In genomic region chr4:134480864-134481263, GRCm38 (mm10) we compare ENCODE assay signal across 9 mouse cellular contexts. TPM values are rescaled to one million over a fixed set of nuclear protein-coding genes. Genes with fewer than 3 reads are reported as not detected.
DNase-seq lines count a peak whose midpoint lies in the region; ATAC-seq and TF ChIP-seq lines count a peak whose summit lies in the region.
"Had no signal": no experiment of that assay in that cellular context is flagged by ENCODE, and none has a peak within 500 bp of the region (broad histone marks: within the 10 kb centered on the region; RNA-seq: fewer than 3 reads in every experiment).

No protein-coding gene starts in this region.

- WGBS in forebrain, embryonic 10.5 days: 26% methylated on average over 6 of the region's 6 CpGs
- 21% methylated on average over 6 of the region's 6 CpGs for WGBS in forebrain, embryonic 12.5 days
- 7% methylated on average over 6 of the region's 6 CpGs for WGBS in lung, postnatal 0 days
- 21% methylated on average over 6 of the region's 6 CpGs for WGBS in small intestine, adult 2 months

- DNase-seq in forebrain, embryonic 10.5 days (ENCODE audit: extremely low spot score, low spot score): peak; percentile 76
- DNase-seq in G1E (ENCODE audit: low spot score): peak; percentile 41
- DNase-seq in cerebellum, adult 8-10 months: peak; percentile 79
- peak; percentile 80 for DNase-seq in gastrocnemius, postnatal 10 days
- DNase-seq in kidney, postnatal 25 days: peak; percentile 86 to 87
- DNase-seq in lung, postnatal 0 days (ENCODE audit: low spot score): peak; percentile 94

- H3K4me2 ChIP-seq in forebrain, embryonic 12.5 days: no peak overlapping the region
- H3K4me2 ChIP-seq in lung, postnatal 0 days (replicated peaks; ENCODE audit: low read depth, low read length): no peak overlapping the region
- H3K4me2 ChIP-seq: limb, embryonic 12.5 days had no signal

- TF ChIP-seq EP300 in lung, postnatal 0 days (IDR thresholded peaks at IDR 0.05): peak; percentile 91

- H3K9ac ChIP-seq in forebrain, embryonic 12.5 days: no peak overlapping the region
- H3K9ac ChIP-seq in lung, postnatal 0 days (replicated peaks; ENCODE audit: low read depth): no peak overlapping the region
- H3K9ac ChIP-seq: limb, embryonic 12.5 days had no signal

- no peaks in the 10 kb centered on the region for H3K27me3 ChIP-seq in forebrain, embryonic 10.5 days (ENCODE audit: poor library complexity, severe bottlenecking)
- peaks cover 5% of the 10 kb centered on the region; the same call in 1 of the 2 replicates for H3K27me3 ChIP-seq in forebrain, embryonic 12.5 days
- H3K27me3 ChIP-seq in G1E (ENCODE audit: insufficient read depth, low read length): peaks cover 41% of the 10 kb centered on the region
- no peaks in the 10 kb centered on the region for H3K27me3 ChIP-seq in lung, postnatal 0 days (replicated peaks; ENCODE audit: insufficient read depth, low read length)
- H3K27me3 ChIP-seq in small intestine, adult 2 months (ENCODE audit: control insufficient read depth, insufficient read depth, low read length): no peaks in the 10 kb centered on the region

- peak; percentile 84 for TF ChIP-seq CTCF in G1E (IDR thresholded peaks at IDR 0.05; ENCODE audit: low read depth, low read length)
- TF ChIP-seq CTCF in lung, postnatal 0 days (IDR thresholded peaks at IDR 0.05): peak; percentile 95
- TF ChIP-seq CTCF in small intestine, adult 2 months (IDR thresholded peaks at IDR 0.05; ENCODE audit: extremely low read depth, insufficient read length, insufficient replicate concordance, low read depth, low read length): peak; percentile 95

- peaks cover 8% of the 10 kb centered on the region; the same call in 1 of the 2 replicates for H3K4me1 ChIP-seq in forebrain, embryonic 10.5 days
- peaks cover 9% of the 10 kb centered on the region for H3K4me1 ChIP-seq in forebrain, embryonic 12.5 days
- H3K4me1 ChIP-seq in G1E (ENCODE audit: insufficient read depth, low read depth, low read length): peaks cover 15% of the 10 kb centered on the region
- no peaks in the 10 kb centered on the region for H3K4me1 ChIP-seq in lung, postnatal 0 days (ENCODE audit: insufficient read depth, low read depth, low read length)
- H3K4me1 ChIP-seq in small intestine, adult 2 months (ENCODE audit: control insufficient read depth, insufficient read depth, insufficient read length, low read length): peaks cover 23% of the 10 kb centered on the region
- H3K4me1 ChIP-seq: limb, embryonic 12.5 days had no signal

- TF ChIP-seq POLR2A in small intestine, adult 2 months (IDR thresholded peaks at IDR 0.05; ENCODE audit: low read depth, low read length): no peak

- no peaks in the 10 kb centered on the region for H3K9me3 ChIP-seq in forebrain, embryonic 10.5 days
- H3K9me3 ChIP-seq in forebrain, embryonic 12.5 days: no peaks in the 10 kb centered on the region
- no peaks in the 10 kb centered on the region for H3K9me3 ChIP-seq in G1E (replicated peaks)
- no peaks in the 10 kb centered on the region for H3K9me3 ChIP-seq in lung, postnatal 0 days (ENCODE audit: low read length)
- H3K9me3 ChIP-seq: limb, embryonic 12.5 days had no signal

- peaks cover 19% of the 10 kb centered on the region for H3K36me3 ChIP-seq in forebrain, embryonic 10.5 days (replicated peaks)
- peaks cover 20% of the 10 kb centered on the region for H3K36me3 ChIP-seq in forebrain, embryonic 12.5 days (replicated peaks)
- H3K36me3 ChIP-seq in G1E (replicated peaks): peaks cover 12% of the 10 kb centered on the region
- H3K36me3 ChIP-seq in lung, postnatal 0 days (ENCODE audit: insufficient read depth, low read length): no peaks in the 10 kb centered on the region
- no peaks in the 10 kb centered on the region for H3K36me3 ChIP-seq in small intestine, adult 2 months (ENCODE audit: control insufficient read depth, insufficient read depth, low read length)

- ATAC-seq in forebrain, embryonic 12.5 days (ENCODE audit: low FRiP score): no peak
- ATAC-seq in G1E (ENCODE audit: extremely low read depth, insufficient number of reproducible peaks, low FRiP score, poor library complexity, severe bottlenecking): no peak
- peak; percentile 89 for ATAC-seq in lung, postnatal 0 days

- no peak overlapping the region for H3K27ac ChIP-seq in forebrain, embryonic 10.5 days
- no peak overlapping the region for H3K27ac ChIP-seq in forebrain, embryonic 12.5 days
- peak overlapping the region; percentile 74 for H3K27ac ChIP-seq in lung, postnatal 0 days (ENCODE audit: low read length)
- no peak overlapping the region for H3K27ac ChIP-seq in small intestine, adult 2 months (ENCODE audit: insufficient read depth, low read depth, low read length)
- H3K27ac ChIP-seq: limb, embryonic 12.5 days had no signal

- H3K4me3 ChIP-seq in forebrain, embryonic 10.5 days: no peak overlapping the region
- no peak overlapping the region for H3K4me3 ChIP-seq in forebrain, embryonic 12.5 days (replicated peaks)
- no peak overlapping the region for H3K4me3 ChIP-seq in G1E (ENCODE audit: low read depth, low read length)
- H3K4me3 ChIP-seq in lung, postnatal 0 days (ENCODE audit: low read depth, low read length): no peak overlapping the region
- no peak overlapping the region for H3K4me3 ChIP-seq in small intestine, adult 2 months (ENCODE audit: low read depth, low read length)
- H3K4me3 ChIP-seq: limb, embryonic 12.5 days had no signal

RNA-seq across cellular contexts. Expression of gene Stmn1, which starts 12.7 kb away (rescaled TPM):
- polyA plus RNA-seq in forebrain, embryonic 10.5 days (2016; fragmentation: Nextera tagmentation; extraction: Ambion mirVana): 2,040 and 2,174 TPM in 2 replicates
- 4,517 and 4,745 TPM in 2 replicates for polyA plus RNA-seq in forebrain, embryonic 12.5 days (2016; fragmentation: Nextera tagmentation; extraction: Ambion mirVana)
- total RNA-seq in G1E (2014; fragmentation: Nextera tagmentation) (171 and 196 TPM in 2 replicates), G1E (2017) (804 and 935 TPM in 2 replicates)
- polyA plus RNA-seq in G1E (2012): 93.2 and 179 TPM in 2 replicates
- 10 to 100 TPM; 71.2 to 74.5 TPM for total RNA-seq in gastrocnemius, postnatal 10 days (2021)
- polyA plus RNA-seq in lung, postnatal 0 days (2015; fragmentation: Nextera tagmentation; extraction: Ambion mirVana): 260 and 357 TPM in 2 replicates
- 1.9 and 9.8 TPM in 2 replicates for polyA plus RNA-seq in small intestine, adult 2 months (2012; rRNA removed)

RNA-seq across cellular contexts. Expression of gene Paqr7, which starts 15.6 kb away (rescaled TPM):
- 2.7 and 3.1 TPM in 2 replicates for polyA plus RNA-seq in forebrain, embryonic 10.5 days (2016; fragmentation: Nextera tagmentation; extraction: Ambion mirVana)
- polyA plus RNA-seq in forebrain, embryonic 12.5 days (2016; fragmentation: Nextera tagmentation; extraction: Ambion mirVana): 3.8 and 4.9 TPM in 2 replicates
- total RNA-seq in G1E (2014; fragmentation: Nextera tagmentation) (6.0 and 10.3 TPM in 2 replicates), G1E (2017) (7.0 and 9.2 TPM in 2 replicates)
- 13.1 and 14.8 TPM in 2 replicates for polyA plus RNA-seq in G1E (2012)
- total RNA-seq in gastrocnemius, postnatal 10 days (2021): 1 to 10 TPM; 6.5 to 6.8 TPM
- polyA plus RNA-seq in lung, postnatal 0 days (2015; fragmentation: Nextera tagmentation; extraction: Ambion mirVana): 27.5 and 33.0 TPM in 2 replicates
- 31.2 and 45.7 TPM in 2 replicates for polyA plus RNA-seq in small intestine, adult 2 months (2012; rRNA removed)

RNA-seq across cellular contexts. Expression of gene Aunip, which starts 29.9 kb away (rescaled TPM):
- polyA plus RNA-seq in forebrain, embryonic 10.5 days (2016; fragmentation: Nextera tagmentation; extraction: Ambion mirVana): 30.3 and 32.8 TPM in 2 replicates
- polyA plus RNA-seq in forebrain, embryonic 12.5 days (2016; fragmentation: Nextera tagmentation; extraction: Ambion mirVana): 14.1 and 15.4 TPM in 2 replicates
- total RNA-seq in G1E (2014; fragmentation: Nextera tagmentation) (8.5 and 12.1 TPM in 2 replicates), G1E (2017) (18.7 and 20.2 TPM in 2 replicates)
- polyA plus RNA-seq in G1E (2012): 7.1 and 8.1 TPM in 2 replicates
- total RNA-seq in gastrocnemius, postnatal 10 days (2021): 1 to 10 TPM in 1 of 2 experiments, under 1 TPM in 1; 0.99 to 1.2 TPM
- 0.84 and 1.6 TPM in 2 replicates for polyA plus RNA-seq in lung, postnatal 0 days (2015; fragmentation: Nextera tagmentation; extraction: Ambion mirVana)
- polyA plus RNA-seq in small intestine, adult 2 months (2012; rRNA removed): 0.08 and 0.44 TPM in 2 replicates

RNA-seq across cellular contexts. Expression of gene Mtfr1l, which starts 54.3 kb away (rescaled TPM):
- 113 and 115 TPM in 2 replicates for polyA plus RNA-seq in forebrain, embryonic 10.5 days (2016; fragmentation: Nextera tagmentation; extraction: Ambion mirVana)
- polyA plus RNA-seq in forebrain, embryonic 12.5 days (2016; fragmentation: Nextera tagmentation; extraction: Ambion mirVana): 125 and 129 TPM in 2 replicates
- 103 and 119 TPM in 2 replicates for total RNA-seq in G1E (2014; fragmentation: Nextera tagmentation)
- total RNA-seq in G1E (2017): 55.6 and 68.0 TPM in 2 replicates
- 54.5 and 59.1 TPM in 2 replicates for polyA plus RNA-seq in G1E (2012)
- 100 to 1,000 TPM; 113 to 129 TPM for total RNA-seq in gastrocnemius, postnatal 10 days (2021)
- 169 and 188 TPM in 2 replicates for polyA plus RNA-seq in lung, postnatal 0 days (2015; fragmentation: Nextera tagmentation; extraction: Ambion mirVana)
- 39.4 and 55.7 TPM in 2 replicates for polyA plus RNA-seq in small intestine, adult 2 months (2012; rRNA removed)

Comparison
In these comparisons a context has a peak if more than half of its experiments do, and no peak if none do; other contexts are left out.
1. DNase-seq: peak in every context shown above with its lines; median percentile 94 in lung, postnatal 0 days; 86 in kidney, postnatal 25 days; 80 in gastrocnemius, postnatal 10 days; 79 in cerebellum, adult 8-10 months; 76 in forebrain, embryonic 10.5 days; 41 in G1E.